Mouse (Mus musculus) brain, embryonic 14.5 days (tissue): ENCODE measurements around the gene 1700025G04Rik. TPM values are rescaled to one million over a fixed set of nuclear protein-coding genes. Genes with fewer than 3 reads are reported as not detected.

Experiments used
- DNase-seq: peaks from one replicate; pipeline ENCODE4 v3.0.0-alpha.2; 2011; ENCODE audit warnings: low read depth
- CTCF ChIP-seq: fragments of 200-500 bp; IDR thresholded peaks from 2 replicates; pipeline ENCODE4 v1.5.1; 2012; ENCODE audit warnings: inconsistent platforms, mild to moderate bottlenecking, moderate library complexity, borderline replicate concordance; ENCODE audit not compliant: insufficient read depth, insufficient read length; ENCODE audit errors: extremely low read depth
- POLR2A ChIP-seq: fragments of 200-500 bp; IDR thresholded peaks from 2 replicates; pipeline ENCODE4 v1.6.1; 2012; ENCODE audit warnings: mild to moderate bottlenecking, inconsistent platforms, borderline replicate concordance; ENCODE audit not compliant: poor library complexity, insufficient read depth, insufficient read length, severe bottlenecking; ENCODE audit errors: extremely low read depth
- polyA plus RNA-seq: library from polyadenylated mRNA; depleted of rRNA; stranded (reverse); fragments of >200 nt; gene quantifications from 2 replicates; pipeline ENCODE4 v1.2.3, GENCODE M21; 2012

Gene 1700025G04Rik
- polyA plus RNA-seq, 1 experiment, result 26.3 TPM

DNA sequence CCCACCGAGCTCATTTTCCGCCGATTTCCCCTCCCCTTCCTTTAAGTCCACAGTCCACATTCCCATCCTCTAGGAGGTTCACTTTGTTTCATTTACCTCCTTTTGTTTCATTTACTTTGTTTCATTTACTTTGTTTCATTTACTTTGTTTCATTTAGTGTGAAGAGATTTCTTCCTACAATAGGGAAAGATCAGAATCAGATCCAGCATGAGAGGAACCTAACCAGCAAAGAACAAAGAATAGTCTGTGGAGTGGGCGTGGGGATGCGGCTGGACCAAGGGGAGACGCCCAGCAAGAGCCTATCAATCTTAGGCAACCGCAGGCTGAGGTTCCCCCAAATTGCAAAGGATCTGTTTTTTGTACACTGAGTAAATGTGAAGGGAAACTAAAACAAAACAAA lies 20.2 kb downstream of the 1700025G04Rik start:
- DNase-seq, result no peak

DNA sequence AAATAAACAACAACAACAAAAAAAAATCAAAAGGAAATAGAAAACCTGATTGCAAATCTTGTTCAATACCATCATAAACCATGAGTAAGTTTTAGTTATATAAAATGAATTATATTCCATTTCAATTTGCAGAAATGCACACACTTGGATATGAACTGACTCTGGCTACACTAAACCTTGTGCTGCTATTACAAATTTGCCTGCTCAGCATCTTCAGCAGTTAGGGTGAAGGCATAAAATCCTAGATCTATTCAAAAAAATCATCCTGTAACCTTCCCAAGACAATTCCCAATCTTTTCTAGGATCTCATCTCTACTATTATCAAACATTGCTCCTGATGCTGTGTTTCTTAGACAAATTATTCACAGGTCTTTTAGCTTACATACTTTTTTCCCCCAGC lies 22.0 kb downstream of the 1700025G04Rik start:
- TF ChIP-seq POLR2A (no peak), CTCF (no peak)
- no peak for DNase-seq

More for the DNA sequence above, 20.2 kb downstream of the 1700025G04Rik start:
- TF ChIP-seq CTCF (no peak), POLR2A (no peak)

DNA sequence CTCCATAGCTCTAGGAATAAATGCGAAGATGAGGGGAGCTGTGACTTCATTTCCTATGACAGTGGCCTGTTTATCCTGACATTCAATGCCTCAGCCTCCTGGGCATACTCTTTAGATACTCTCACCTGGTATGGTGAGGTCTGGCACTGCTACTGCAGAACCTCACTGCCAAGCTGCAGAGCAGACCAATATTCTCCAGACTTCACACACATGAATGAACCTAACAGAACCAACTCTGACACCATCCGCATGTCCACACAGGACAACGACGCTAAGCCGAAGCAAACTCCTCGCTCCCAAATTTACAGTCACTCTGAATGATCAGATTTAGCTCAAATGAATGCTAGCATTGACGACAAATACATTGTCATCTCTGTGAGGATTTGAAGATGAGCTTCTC lies 24.4 kb downstream of the 1700025G04Rik start:
- TF ChIP-seq POLR2A, result no peak
- TF ChIP-seq CTCF, result no peak
- DNase-seq, result no peak

DNA sequence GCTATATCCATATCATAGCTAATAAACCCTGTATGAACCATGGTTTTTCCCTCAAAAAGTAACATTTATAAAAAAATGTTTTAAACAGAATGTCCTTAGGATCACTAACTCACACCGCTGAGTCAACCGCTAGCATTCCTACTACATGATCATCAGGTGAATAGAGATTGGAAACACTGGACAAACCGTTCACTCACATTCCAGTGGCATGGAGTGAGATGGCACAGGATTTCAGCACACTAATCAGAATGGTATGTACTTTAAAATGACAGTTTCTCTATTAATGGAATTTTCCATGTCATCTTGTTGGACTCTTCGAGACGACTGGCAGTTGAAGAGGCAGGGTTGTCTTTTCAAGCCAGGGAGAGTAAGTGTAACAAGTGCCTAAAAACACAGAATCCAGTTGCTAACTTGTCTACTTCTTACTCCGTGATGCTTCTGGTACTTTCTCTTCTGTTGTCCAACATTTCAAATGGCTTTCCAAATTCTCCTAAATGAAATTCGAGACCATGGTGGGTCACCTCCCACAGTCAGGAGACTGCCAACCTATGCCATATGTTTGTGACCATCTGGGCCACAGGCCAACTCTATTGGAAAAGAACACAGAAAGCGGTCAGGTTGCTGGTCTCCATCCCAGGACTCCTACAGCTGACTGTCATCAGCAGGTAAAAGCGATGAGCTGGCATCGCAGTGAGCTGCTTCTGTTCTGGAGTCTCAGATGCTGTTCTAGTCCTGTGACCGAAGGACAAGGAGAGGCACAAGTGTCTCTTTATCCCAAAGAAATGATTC lies 26.4 kb downstream of the 1700025G04Rik start:
- TF ChIP-seq POLR2A, result no peak
- TF ChIP-seq CTCF, result no peak

GRCm38 (mm10) chr1:152061745-152062144 lies 28.2 kb downstream of the 1700025G04Rik start:
- TF ChIP-seq CTCF (no peak), POLR2A (no peak)
- no peak for DNase-seq

More for the DNA sequence above, 26.4 kb downstream of the 1700025G04Rik start:
- DNase-seq, result no peak

- TF ChIP-seq POLR2A (no peak), CTCF (no peak)
- no peak for DNase-seq
Observed at GRCm38 (mm10) chr1:152060265-152060664, 29.7 kb downstream of the 1700025G04Rik start.

- no peak for TF ChIP-seq CTCF
- TF ChIP-seq POLR2A, result no peak
Observed at GRCm38 (mm10) chr1:152058776-152059175, 31.1 kb downstream of the 1700025G04Rik start.

GRCm38 (mm10) chr1:152053112-152053511 lies 36.8 kb downstream of the 1700025G04Rik start:
- DNase-seq, result no peak
- TF ChIP-seq POLR2A (no peak), CTCF (no peak)

More at GRCm38 (mm10) chr1:152058776-152059175, 31.1 kb downstream of the 1700025G04Rik start:
- DNase-seq, result no peak

DNA sequence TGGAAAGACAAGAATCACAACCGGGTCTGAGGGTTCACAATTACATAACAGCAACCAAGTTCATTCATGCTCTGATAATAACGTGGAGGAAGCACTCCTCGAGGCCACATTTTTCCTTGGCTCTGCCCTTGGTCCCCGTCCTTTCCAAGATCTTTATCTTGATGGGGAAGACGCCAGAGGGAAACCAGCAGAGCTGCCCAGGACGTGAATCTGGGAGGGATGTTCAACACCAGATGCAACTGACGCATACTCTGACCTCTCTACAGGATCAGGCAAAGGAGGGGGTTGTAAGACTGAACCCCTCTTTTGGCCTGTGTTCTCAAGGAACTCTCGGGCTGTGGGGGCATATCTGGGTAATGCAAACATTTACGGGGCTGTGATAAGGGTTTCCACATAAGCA lies 38.1 kb downstream of the 1700025G04Rik start:
- no peak for DNase-seq
- TF ChIP-seq POLR2A (no peak), CTCF (no peak)

DNA sequence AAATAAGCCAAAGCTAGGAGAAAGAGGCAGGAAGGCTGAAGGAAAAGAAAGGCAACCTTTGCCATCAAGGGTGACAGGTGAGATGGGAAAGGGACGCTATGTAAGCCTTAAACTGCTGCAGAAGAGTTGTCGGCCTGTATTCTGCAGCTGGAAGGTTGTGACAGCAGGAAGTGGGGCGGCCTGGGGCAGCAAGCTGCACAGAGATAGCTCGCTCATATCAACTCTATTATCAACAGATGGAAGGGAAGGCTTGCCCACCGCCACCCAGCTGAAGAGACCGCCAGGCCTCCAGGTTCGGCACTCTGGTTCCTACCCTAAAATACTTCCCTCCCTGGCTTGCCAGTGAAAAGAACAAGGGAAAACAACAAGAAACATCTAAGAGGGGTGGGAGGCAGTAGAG lies 39.9 kb downstream of the 1700025G04Rik start:
- TF ChIP-seq POLR2A, result no peak
- TF ChIP-seq CTCF, result no peak
- no peak for DNase-seq

DNA sequence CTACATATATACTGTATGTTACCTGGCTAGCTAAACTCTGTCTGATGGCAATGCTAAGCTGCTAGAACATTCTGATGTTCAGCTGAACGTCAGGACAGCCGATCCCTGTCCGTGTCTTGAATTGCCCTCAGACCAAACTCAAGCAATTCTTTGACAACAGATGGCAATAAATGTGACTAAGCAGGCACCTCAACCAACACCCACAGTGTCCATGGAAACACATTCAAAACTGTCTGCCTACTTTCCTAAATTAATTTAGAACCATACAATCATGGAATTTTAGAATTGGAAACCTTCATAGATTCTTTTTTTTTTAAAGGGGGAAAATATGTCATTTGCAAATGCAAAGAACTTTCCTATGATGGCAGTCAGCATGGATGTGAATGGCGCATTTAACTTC lies 41.6 kb downstream of the 1700025G04Rik start:
- no peak for DNase-seq
- TF ChIP-seq CTCF (no peak), POLR2A (no peak)

- no peak for TF ChIP-seq CTCF
- no peak for TF ChIP-seq POLR2A
Observed at GRCm38 (mm10) chr1:152047416-152047815, 42.5 kb downstream of the 1700025G04Rik start.

GRCm38 (mm10) chr1:152043453-152043852 lies 46.5 kb downstream of the 1700025G04Rik start:
- no peak for DNase-seq
- TF ChIP-seq POLR2A (no peak), CTCF (no peak)

More at GRCm38 (mm10) chr1:152047416-152047815, 42.5 kb downstream of the 1700025G04Rik start:
- DNase-seq, result no peak

DNA sequence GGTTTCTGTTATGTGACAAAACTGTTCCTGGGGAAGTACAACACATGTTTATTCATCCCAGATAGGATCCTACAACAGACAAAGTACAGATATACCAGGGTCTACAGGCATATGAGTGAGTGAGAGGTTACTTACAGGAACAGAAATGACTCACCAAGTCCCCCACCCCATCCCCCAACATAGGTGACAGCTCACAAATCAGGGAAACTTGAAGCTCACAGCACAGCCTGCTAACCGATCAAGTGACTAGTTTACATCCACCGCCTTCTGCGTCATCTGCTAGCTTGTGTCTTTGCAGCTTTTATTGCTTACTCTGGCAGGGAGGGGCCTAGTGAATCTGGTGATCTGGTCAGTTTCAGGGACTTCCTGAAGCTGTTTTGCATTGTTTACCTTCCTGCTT lies 47.5 kb downstream of the 1700025G04Rik start:
- TF ChIP-seq CTCF, result no peak
- no peak for TF ChIP-seq POLR2A
- DNase-seq, result no peak
